Mouse (Mus musculus) embryonic fibroblast, embryonic 13.5 days (primary cell): ENCODE data around the gene Gm17571.

ENCODE experiments used
- CTCF ChIP-seq: IDR thresholded peaks from 2 replicates; pipeline ENCODE4 v1.5.1; 2011; ENCODE audit warnings: mild to moderate bottlenecking, control low read depth, low read length, moderate library complexity, borderline replicate concordance; ENCODE audit not compliant: insufficient read depth
- POLR2A ChIP-seq: IDR thresholded peaks from 2 replicates; pipeline ENCODE4 v1.6.1; 2011; ENCODE audit warnings: low read depth, mild to moderate bottlenecking, control low read depth, low read length, moderate library complexity

DNA sequence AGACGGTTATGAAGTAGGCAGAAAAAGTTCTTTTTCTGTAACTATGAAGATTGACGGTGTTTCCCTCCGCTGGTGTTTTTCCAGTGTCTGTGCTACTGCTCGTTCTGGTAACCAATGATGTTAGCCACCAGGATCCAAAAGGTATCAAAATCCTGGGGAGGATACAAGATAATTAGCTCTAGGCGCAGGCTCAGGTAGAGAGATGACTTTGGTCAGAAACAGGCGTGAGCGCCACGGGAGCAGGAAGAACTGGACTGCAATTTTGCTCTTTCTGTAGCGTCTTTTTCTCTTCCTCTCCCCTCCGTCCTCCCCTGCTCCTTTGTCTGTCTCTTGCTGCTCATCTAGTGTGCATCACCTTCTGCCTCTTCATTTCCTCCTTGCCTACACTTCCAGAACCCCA, 20.3 kb upstream of the Gm17571 start:
- TF ChIP-seq CTCF = no peak
- TF ChIP-seq POLR2A = no peak
